Mouse (Mus musculus) hindbrain, embryonic 15.5 days (tissue): Measurements from ENCODE around the gene Il1a. TPM values are rescaled to one million over a fixed set of nuclear protein-coding genes. Genes with fewer than 3 reads are reported as not detected.

ENCODE experiments used
- ATAC-seq: fragments of 200-750 bp; cut with Nextera tagmentation; 2 replicates; pipeline ENCODE4 v1.8.0; 2017; ENCODE audit warnings: low read depth, moderate number of reproducible peaks, moderate TSS enrichment; ENCODE audit not compliant: low FRiP score
- H3K27ac ChIP-seq: fragments of 300-500 bp; sonication (generic); replicated peaks from 2 replicates; pipeline ENCODE4 v1.5.1; 2015; ENCODE audit warnings: mild to moderate bottlenecking, inconsistent platforms
- H3K27me3 ChIP-seq: fragments of 300-500 bp; sonication (generic); 2 replicates; pipeline ENCODE4 v1.6.1; 2015; ENCODE audit warnings: control low read depth, inconsistent platforms
- H3K36me3 ChIP-seq: fragments of 300-500 bp; sonication (generic); 2 replicates; pipeline ENCODE4 v1.6.1; 2015; ENCODE audit warnings: control low read depth, inconsistent platforms
- H3K4me1 ChIP-seq: fragments of 300-500 bp; sonication (generic); replicated peaks from 2 replicates; pipeline ENCODE4 v1.6.1; 2015; ENCODE audit warnings: control low read depth, inconsistent platforms
- H3K4me2 ChIP-seq: fragments of 300-500 bp; sonication (generic); 2 replicates; pipeline ENCODE4 v1.6.1; 2015; ENCODE audit warnings: moderate library complexity, mild to moderate bottlenecking, inconsistent platforms
- H3K4me3 ChIP-seq: fragments of 300-500 bp; sonication (generic); 2 replicates; pipeline ENCODE4 v1.5.1; 2015; ENCODE audit warnings: mild to moderate bottlenecking, inconsistent platforms
- H3K9ac ChIP-seq: fragments of 300-500 bp; sonication (generic); 2 replicates; pipeline ENCODE4 v1.6.1; 2015; ENCODE audit warnings: inconsistent platforms
- H3K9me3 ChIP-seq: fragments of 300-500 bp; sonication (generic); 2 replicates; pipeline ENCODE4 v1.6.1; 2016; ENCODE audit warnings: control low read depth, inconsistent platforms
- WGBS: fragments of 180-500 bp; shearing (Covaris S2); methylation state at CpG from one replicate; pipeline ENCODE4 v1.1.7; 2015; 5-methylcytosine and 5-hydroxymethylcytosine counted together
- polyA plus RNA-seq: library from polyadenylated mRNA; unstranded; fragments of >200 nt; fragmentation: Nextera tagmentation; extraction: Ambion mirVana; gene quantifications from 2 replicates; pipeline ENCODE4 v1.2.1, GENCODE M21; 2015

Il1a gene
- polyA plus RNA-seq, 1 experiment from 2014 or later: 0.45 TPM

GRCm38 (mm10) chr2:129261151-129261794 is 48.5 kb downstream of the Il1a start:
- H3K9me3 ChIP-seq: no peaks in the 10 kb centered on the region
- no peak overlapping the region for H3K9ac ChIP-seq
- H3K4me3 ChIP-seq: no peak overlapping the region
- ATAC-seq: no peak
- H3K4me1 ChIP-seq: no peaks in the 10 kb centered on the region; the same call in 1 of the 2 replicates
- H3K27ac ChIP-seq: no peak overlapping the region
- H3K27me3 ChIP-seq: no peaks in the 10 kb centered on the region
- no peaks in the 10 kb centered on the region for H3K36me3 ChIP-seq
- no peak overlapping the region for H3K4me2 ChIP-seq
- WGBS: 53% methylated on average over 6 of the region's 6 CpGs

- Histone ChIP-seq H3K36me3 (no peaks in the 10 kb centered on the region), H3K4me2 (no peak overlapping the region), H3K9ac (no peak overlapping the region), H3K4me1 (no peaks in the 10 kb centered on the region; the same call in 1 of the 2 replicates), H3K27me3 (no peaks in the 10 kb centered on the region), H3K27ac (no peak overlapping the region), H3K4me3 (no peak overlapping the region), H3K9me3 (no peaks in the 10 kb centered on the region)
- WGBS: 75% methylated on average over 3 of the region's 3 CpGs
- ATAC-seq: no peak
Observed at GRCm38 (mm10) chr2:129260646-129261045, 49.1 kb downstream of the Il1a start.

DNA sequence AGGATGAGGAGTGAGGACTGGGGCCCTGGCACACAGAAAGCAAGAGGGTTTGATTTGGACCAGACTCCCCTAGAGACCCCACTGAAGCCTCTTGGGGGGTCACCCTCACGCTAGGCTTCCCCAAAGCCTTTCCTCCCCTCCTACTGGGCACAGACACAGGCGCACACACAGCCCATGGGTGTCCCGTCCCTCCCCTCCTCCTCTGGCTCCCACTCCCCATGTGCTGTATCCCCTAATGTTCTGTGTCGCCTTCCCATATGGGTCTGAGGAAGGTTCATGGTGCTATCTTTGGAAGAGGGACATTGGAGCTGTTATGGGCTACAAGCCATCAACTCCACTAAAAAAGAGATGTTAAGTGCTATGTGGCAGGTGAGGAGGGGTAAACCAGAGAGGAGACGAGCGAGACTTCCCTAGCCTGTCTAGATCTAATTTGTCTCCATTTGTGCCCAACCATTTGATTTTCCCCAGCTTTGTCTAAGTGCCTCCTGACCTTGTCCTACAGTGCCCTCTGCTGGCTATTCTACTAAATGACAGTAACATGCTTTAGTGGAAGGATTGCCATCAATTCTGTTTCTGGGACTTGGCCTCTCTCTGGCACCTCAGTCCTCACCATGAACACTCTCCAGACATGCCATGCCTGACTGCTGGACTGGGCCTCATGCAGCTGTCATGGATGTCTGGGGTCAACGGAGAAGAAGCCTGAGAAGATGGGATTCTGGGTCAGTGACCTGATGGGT is 51.1 kb downstream of the Il1a start:
- Histone ChIP-seq H3K27me3 (no peaks in the 10 kb centered on the region), H3K9me3 (no peaks in the 10 kb centered on the region), H3K4me3 (no peak overlapping the region), H3K4me1 (no peaks in the 10 kb centered on the region; the same call in 1 of the 2 replicates), H3K9ac (no peak overlapping the region), H3K27ac (no peak overlapping the region), H3K4me2 (peak overlapping the region; percentile 26; the same call in 1 of the 2 replicates), H3K36me3 (no peaks in the 10 kb centered on the region)
- WGBS: 42% methylated on average over 7 of the region's 7 CpGs
- ATAC-seq: peak; percentile 82

DNA sequence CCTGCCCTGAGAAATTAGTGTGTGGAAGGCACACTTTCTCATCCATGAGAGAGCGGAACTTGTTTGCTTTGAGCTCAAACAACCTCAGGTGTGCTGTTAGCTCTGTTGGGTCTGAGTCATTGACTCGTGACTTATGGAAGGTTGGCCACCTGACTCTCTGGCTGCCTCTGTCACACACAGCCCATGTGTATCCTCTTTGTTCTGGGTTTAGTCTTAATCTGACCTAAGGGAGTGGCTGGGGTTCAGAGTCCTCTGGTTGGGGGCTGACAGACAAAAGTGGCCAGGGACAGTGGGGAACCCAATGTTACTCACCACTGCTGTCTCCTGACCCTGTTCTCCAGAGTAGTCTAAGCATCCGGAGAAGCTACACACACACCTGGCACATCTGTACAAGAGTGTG is 51.7 kb downstream of the Il1a start:
- 0 out of 2 replicates have a peak, but pooled peaks have one; percentile 39 for ATAC-seq

GRCm38 (mm10) chr2:129256006-129256405 is 53.8 kb downstream of the Il1a start:
- Histone ChIP-seq H3K4me2 (no peak overlapping the region), H3K36me3 (no peaks in the 10 kb centered on the region), H3K4me3 (no peak overlapping the region), H3K9me3 (no peaks in the 10 kb centered on the region), H3K27me3 (no peaks in the 10 kb centered on the region), H3K9ac (no peak overlapping the region), H3K27ac (no peak overlapping the region), H3K4me1 (no peaks in the 10 kb centered on the region; the same call in 1 of the 2 replicates)
- 74% methylated on average over 4 of the region's 4 CpGs for WGBS
- ATAC-seq: no peak

More for the DNA sequence above, 51.7 kb downstream of the Il1a start:
- Histone ChIP-seq H3K27me3 (no peaks in the 10 kb centered on the region), H3K4me3 (no peak overlapping the region), H3K9ac (no peak overlapping the region), H3K4me2 (no peak overlapping the region), H3K36me3 (no peaks in the 10 kb centered on the region), H3K9me3 (no peaks in the 10 kb centered on the region), H3K27ac (no peak overlapping the region), H3K4me1 (no peaks in the 10 kb centered on the region; the same call in 1 of the 2 replicates)
- 91% methylated on average over 3 of the region's 3 CpGs for WGBS

DNA sequence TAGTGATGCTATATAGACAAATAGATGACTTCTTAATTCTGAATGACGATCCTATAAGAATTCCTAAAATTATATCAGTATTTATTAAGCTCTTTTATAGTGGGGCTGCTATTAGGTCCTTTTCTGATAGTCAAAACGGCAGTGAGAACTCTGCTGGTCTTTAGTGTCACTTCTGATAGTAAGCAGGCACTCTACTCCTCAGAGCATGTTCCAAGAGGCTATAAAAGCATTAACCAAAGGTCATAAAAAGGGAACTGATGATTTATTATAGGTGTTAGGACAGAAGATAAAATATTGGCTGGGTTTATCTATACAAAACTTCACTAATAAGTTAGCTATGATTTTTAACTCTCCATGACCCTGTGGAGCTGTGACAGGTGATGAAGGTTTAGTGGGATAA is 55.7 kb downstream of the Il1a start:
- Histone ChIP-seq H3K9me3 (no peaks in the 10 kb centered on the region), H3K27ac (no peak overlapping the region), H3K4me3 (no peak overlapping the region), H3K36me3 (no peaks in the 10 kb centered on the region), H3K4me2 (no peak overlapping the region), H3K27me3 (no peaks in the 10 kb centered on the region), H3K4me1 (no peaks in the 10 kb centered on the region; the same call in 1 of the 2 replicates), H3K9ac (no peak overlapping the region)
- 90% methylated on average over 2 of the region's 2 CpGs for WGBS
- ATAC-seq: no peak

- no peaks in the 10 kb centered on the region; the same call in 1 of the 2 replicates for H3K4me1 ChIP-seq
- no peak for ATAC-seq
- H3K27ac ChIP-seq: no peak overlapping the region
- no peak overlapping the region for H3K9ac ChIP-seq
- WGBS: 83% methylated on average over 2 of the region's 2 CpGs
- H3K36me3 ChIP-seq: no peaks in the 10 kb centered on the region
- no peaks in the 10 kb centered on the region for H3K27me3 ChIP-seq
- no peak overlapping the region for H3K4me2 ChIP-seq
- no peak overlapping the region for H3K4me3 ChIP-seq
- H3K9me3 ChIP-seq: no peaks in the 10 kb centered on the region
Observed at GRCm38 (mm10) chr2:129253631-129253970, 56.2 kb downstream of the Il1a start.

- H3K36me3 ChIP-seq: no peaks in the 10 kb centered on the region
- WGBS: 88% methylated on average over 19 of the region's 19 CpGs
- ATAC-seq: no peak
Observed at GRCm38 (mm10) chr2:129252836-129253630, 56.7 kb downstream of the Il1a start.

More at GRCm38 (mm10) chr2:129252836-129253630, 56.7 kb downstream of the Il1a start:
- Histone ChIP-seq H3K27ac (no peak overlapping the region), H3K27me3 (no peaks in the 10 kb centered on the region), H3K4me1 (no peaks in the 10 kb centered on the region), H3K9ac (no peak overlapping the region), H3K4me3 (no peak overlapping the region), H3K9me3 (no peaks in the 10 kb centered on the region), H3K4me2 (no peak overlapping the region)

Other genes with a start within 250 kb of the Il1a start
- gene Ttl, start 244.0 kb downstream of the Il1a start, polyA plus RNA-seq: 36.4 and 37.9 TPM in 2 replicates
- gene Polr1b, start 209.0 kb downstream of the Il1a start, polyA plus RNA-seq: 16.0 and 17.0 TPM in 2 replicates
- 19.8 and 20.6 TPM in 2 replicates for gene Chchd5, start 180.3 kb downstream of the Il1a start, polyA plus RNA-seq
- 47.8 and 48.3 TPM in 2 replicates for gene Slc20a1, start 111.2 kb downstream of the Il1a start, polyA plus RNA-seq
- gene Ckap2l, start 12.8 kb downstream of the Il1a start, polyA plus RNA-seq: 10.6 and 11.3 TPM in 2 replicates
- 0.12 TPM in 1 of 2 replicates, not detected in the other for gene Il1b, start 61.2 kb upstream of the Il1a start, polyA plus RNA-seq
- not detected in 2 replicates for gene F830045P16Rik, start 226.6 kb upstream of the Il1a start, polyA plus RNA-seq